Mouse (Mus musculus) E14TG2a.4 (cell line): ENCODE measurements around the gene Brpf1.
A peak's percentile ranks its signal among the peaks of the same experiment; 100 is the strongest.

Experiments used
- H3K27me3 ChIP-seq: 2 replicates; pipeline ENCODE4 v1.6.1; 2014; ENCODE audit warnings: low read length, control low read depth; ENCODE audit not compliant: insufficient read depth
- H3K36me3 ChIP-seq: 2 replicates; pipeline ENCODE4 v1.6.1; 2014; ENCODE audit warnings: low read length, control low read depth; ENCODE audit not compliant: insufficient read depth
- H3K4me1 ChIP-seq: replicated peaks from 2 replicates; pipeline ENCODE4 v1.6.1; 2014; ENCODE audit warnings: low read depth, low read length, control low read depth
- H3K4me3 ChIP-seq: replicated peaks from 2 replicates; pipeline ENCODE4 v1.5.1; 2014; ENCODE audit warnings: mild to moderate bottlenecking, low read length
- H3K9me3 ChIP-seq: 2 replicates; pipeline ENCODE4 v1.6.1; 2014; ENCODE audit warnings: low read length, control low read depth
- CTCF ChIP-seq: conservative IDR thresholded peaks from 2 replicates; pipeline ENCODE4 v1.5.1; 2014; ENCODE audit warnings: low read length
- NANOG ChIP-seq: IDR thresholded peaks from 2 replicates; pipeline ENCODE4 v1.6.1; 2014; ENCODE audit warnings: borderline replicate concordance, low read length, mixed read lengths
- POU5F1 ChIP-seq: IDR thresholded peaks from 2 replicates; pipeline ENCODE4 v1.6.1; 2014; ENCODE audit warnings: low read length, borderline replicate concordance

Gene Brpf1

DNA sequence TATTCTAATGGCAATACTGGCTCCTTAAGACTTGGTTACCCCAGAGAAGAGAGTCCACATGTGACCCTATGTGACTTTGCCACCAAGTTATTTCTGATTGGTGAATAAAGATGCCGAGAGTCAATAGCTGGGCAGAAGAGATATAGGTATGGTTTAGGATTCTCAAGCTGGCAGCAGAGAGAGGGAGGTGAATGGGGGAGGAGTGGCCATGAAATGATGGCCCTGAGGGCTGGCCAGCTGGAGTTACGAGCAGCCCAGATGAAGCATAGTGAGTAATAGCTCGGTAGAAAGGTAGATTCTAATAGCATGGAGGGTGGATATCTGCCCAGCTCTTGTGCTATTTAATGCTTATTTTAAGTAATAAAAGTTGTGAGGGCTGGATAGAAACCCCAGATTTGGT lies 45.9 kb downstream of the Brpf1 start:
- TF ChIP-seq NANOG (no peak), CTCF (no peak), POU5F1 (no peak)
- no peaks in the 10 kb centered on the region for H3K27me3 ChIP-seq
- H3K4me1 ChIP-seq = peaks cover 36% of the 10 kb centered on the region
- no peaks in the 10 kb centered on the region for H3K36me3 ChIP-seq
- H3K4me3 ChIP-seq = no peak overlapping the region
- H3K9me3 ChIP-seq = no peaks in the 10 kb centered on the region

DNA sequence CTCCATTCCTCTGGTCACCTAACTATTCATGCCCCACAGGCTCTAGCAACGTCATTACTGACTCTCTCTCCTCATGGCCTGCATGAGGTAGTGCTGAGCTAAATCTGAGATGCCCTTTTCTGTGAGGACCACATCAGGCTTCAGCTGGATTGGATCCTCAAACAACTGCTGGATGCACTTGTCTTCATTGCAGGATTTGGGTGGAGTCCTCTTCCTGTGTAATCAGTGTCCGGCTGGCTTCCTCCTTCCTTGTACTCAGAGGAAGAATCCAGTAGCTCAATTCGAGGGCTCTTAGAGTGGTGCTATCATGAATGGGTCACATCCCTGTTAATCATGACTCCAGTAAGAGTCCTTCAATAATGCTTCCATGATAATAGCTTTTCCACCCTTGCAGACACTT lies 46.8 kb downstream of the Brpf1 start:
- Histone ChIP-seq H3K4me3 (no peak overlapping the region), H3K36me3 (no peaks in the 10 kb centered on the region), H3K27me3 (no peaks in the 10 kb centered on the region), H3K9me3 (no peaks in the 10 kb centered on the region), H3K4me1 (peaks cover 40% of the 10 kb centered on the region)
- TF ChIP-seq POU5F1 = no peak
- TF ChIP-seq CTCF = no peak
- TF ChIP-seq NANOG = no peak

DNA sequence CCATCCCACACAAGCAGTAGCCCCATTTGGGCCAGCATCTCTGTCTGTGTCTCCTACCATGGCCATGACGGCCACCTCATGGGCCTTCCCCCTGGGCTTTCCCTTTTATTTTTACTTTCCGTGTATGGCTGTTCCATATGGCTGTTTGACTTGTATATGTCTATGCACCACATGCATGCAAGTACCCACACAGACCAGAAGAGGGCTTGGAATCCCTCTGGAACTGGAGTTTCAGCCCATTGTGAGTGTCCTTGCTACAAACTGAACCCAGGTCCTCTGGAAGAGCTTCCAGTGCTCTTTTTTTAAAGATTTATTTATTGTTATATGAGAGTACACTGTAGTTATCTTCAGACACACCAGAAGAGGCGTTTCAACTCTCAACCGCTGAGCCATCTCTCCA lies 54.5 kb downstream of the Brpf1 start:
- H3K4me1 ChIP-seq = peaks cover 42% of the 10 kb centered on the region
- H3K36me3 ChIP-seq = no peaks in the 10 kb centered on the region
- no peak overlapping the region for H3K4me3 ChIP-seq
- no peaks in the 10 kb centered on the region for H3K27me3 ChIP-seq
- TF ChIP-seq NANOG = no peak
- TF ChIP-seq CTCF = peak; percentile 36
- TF ChIP-seq POU5F1 = no peak
- no peaks in the 10 kb centered on the region for H3K9me3 ChIP-seq

DNA sequence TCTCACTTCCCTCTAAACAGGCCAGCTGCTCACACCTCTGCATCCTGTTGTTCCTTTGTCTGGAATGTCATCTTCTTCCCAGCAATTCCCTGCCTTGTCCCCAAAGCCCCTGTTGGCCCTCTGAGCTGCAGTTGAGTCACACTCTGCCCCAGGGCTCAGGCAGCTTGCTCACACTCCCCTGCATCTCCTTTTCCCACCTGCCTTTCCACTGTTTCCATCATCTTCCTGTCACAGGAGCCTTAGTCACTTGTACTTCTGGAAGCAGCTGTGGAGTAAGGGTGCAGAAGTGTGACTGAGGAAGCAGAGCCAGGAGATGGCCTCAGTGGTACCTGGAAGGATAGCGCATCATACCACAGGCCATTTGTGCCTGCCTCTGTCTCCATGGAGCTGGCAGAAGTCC lies 55.3 kb downstream of the Brpf1 start:
- peaks cover 50% of the 10 kb centered on the region for H3K4me1 ChIP-seq
- TF ChIP-seq POU5F1 = no peak
- TF ChIP-seq NANOG = no peak
- no peak for TF ChIP-seq CTCF
- H3K36me3 ChIP-seq = peaks cover 6% of the 10 kb centered on the region; the same call in 1 of the 2 replicates
- H3K4me3 ChIP-seq = no peak overlapping the region
- H3K27me3 ChIP-seq = no peaks in the 10 kb centered on the region
- no peaks in the 10 kb centered on the region for H3K9me3 ChIP-seq

DNA sequence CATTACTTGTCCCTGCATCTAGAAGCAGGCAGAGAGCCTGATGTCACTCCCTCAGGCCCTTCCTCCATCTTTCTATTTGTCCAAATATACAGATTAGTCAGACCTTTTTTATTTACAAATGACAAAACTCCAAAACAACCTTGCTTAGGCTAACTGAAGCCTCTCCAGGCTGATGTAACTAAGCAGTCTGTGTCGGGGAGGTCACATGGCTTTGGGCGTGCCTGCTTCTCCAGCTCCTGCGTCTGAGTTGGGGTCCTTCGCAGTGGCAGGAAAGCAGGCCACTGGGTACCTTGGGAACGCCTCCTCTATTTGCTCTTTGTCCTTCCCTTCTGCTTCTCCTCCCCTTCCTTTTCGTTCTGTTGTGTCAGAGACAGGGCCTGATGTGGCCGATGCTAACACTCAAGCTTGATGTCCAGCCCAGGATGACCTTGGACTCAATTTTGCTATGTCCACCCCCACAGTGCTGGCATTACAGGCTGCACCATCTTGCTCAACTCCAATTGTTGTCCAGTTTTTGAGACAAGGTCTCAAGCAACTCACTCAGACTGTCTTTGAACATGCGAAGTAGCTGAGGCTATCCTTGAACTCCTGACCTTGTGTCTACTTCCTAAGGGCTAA lies 57.7 kb downstream of the Brpf1 start:
- Histone ChIP-seq H3K36me3 (peaks cover 18% of the 10 kb centered on the region), H3K4me3 (peak overlapping the region; percentile 26; the same call in 1 of the 2 replicates), H3K9me3 (no peaks in the 10 kb centered on the region), H3K27me3 (no peaks in the 10 kb centered on the region), H3K4me1 (peaks cover 69% of the 10 kb centered on the region)
- TF ChIP-seq POU5F1 (no peak), NANOG (no peak), CTCF (no peak)

DNA sequence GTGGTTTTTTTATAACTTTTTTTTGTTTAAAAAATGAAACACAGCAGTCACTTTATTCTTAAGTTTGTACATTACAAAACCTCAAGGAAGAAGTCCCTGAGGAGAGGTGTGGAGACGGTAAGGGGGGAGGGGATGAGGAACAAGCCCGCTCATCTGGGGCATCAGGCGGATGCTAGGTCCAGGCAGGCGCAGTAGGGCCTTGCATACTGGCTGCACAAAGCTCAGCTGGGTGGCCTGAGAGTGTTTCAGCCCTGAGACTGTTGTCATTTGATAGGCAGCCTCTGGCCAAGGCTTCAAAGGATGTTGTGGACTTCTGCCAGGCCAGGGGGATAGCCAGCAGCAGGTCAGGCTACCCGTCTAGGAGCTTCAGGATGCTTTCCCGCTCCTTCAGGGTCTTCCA lies 59.7 kb downstream of the Brpf1 start:
- Histone ChIP-seq H3K36me3 (peaks cover 38% of the 10 kb centered on the region), H3K27me3 (no peaks in the 10 kb centered on the region), H3K9me3 (no peaks in the 10 kb centered on the region), H3K4me1 (peaks cover 76% of the 10 kb centered on the region), H3K4me3 (peak overlapping the region; percentile 76)
- TF ChIP-seq CTCF (no peak), NANOG (no peak), POU5F1 (no peak)

DNA sequence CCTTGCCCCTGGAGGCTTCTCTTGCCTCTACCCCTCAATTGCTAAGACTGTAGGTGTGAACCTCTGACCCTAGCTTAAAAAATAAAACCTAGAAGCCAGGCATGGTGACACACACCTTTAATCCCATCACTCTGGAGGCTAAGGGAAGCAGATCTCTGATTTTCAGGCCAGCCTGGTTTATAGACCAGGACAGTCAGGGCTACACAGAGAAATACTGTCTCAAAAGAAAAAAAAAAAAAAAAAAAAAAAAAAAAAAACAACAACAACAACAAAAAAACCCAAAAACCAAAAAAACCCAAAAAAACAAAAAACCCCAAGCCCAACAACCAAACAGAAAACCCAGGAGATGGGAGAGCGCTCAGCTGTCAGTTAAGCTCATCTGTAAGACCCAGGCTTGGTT lies 60.6 kb downstream of the Brpf1 start:
- Histone ChIP-seq H3K9me3 (no peaks in the 10 kb centered on the region), H3K27me3 (no peaks in the 10 kb centered on the region), H3K4me1 (peaks cover 66% of the 10 kb centered on the region), H3K4me3 (peak overlapping the region; percentile 76), H3K36me3 (peaks cover 48% of the 10 kb centered on the region)
- TF ChIP-seq NANOG (no peak), CTCF (no peak), POU5F1 (no peak)

DNA sequence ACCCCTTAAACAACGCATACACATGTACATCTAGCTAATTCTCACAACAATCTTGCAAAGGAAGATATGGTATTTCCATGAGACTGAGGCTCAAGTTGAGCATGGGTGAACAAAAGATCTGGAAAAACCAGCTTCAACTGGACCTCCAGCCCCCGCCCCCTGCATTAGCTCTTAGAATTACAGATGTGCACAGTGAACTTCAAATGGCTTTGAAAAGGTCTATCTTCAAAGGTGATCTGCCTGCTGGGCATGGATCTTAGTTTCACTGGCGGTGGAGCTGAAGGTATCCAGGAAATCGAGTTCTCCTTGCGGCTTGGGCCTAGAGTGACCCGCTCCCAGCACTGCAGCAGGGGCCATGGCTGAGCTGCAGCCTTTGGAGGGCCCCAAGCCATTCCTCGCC lies 61.2 kb downstream of the Brpf1 start:
- Histone ChIP-seq H3K4me1 (peaks cover 66% of the 10 kb centered on the region), H3K27me3 (no peaks in the 10 kb centered on the region), H3K36me3 (peaks cover 53% of the 10 kb centered on the region), H3K4me3 (peak overlapping the region; percentile 76), H3K9me3 (no peaks in the 10 kb centered on the region)
- no peak for TF ChIP-seq POU5F1
- TF ChIP-seq CTCF = no peak
- TF ChIP-seq NANOG = peak; percentile 34; the same call in 1 of the 2 replicates

DNA sequence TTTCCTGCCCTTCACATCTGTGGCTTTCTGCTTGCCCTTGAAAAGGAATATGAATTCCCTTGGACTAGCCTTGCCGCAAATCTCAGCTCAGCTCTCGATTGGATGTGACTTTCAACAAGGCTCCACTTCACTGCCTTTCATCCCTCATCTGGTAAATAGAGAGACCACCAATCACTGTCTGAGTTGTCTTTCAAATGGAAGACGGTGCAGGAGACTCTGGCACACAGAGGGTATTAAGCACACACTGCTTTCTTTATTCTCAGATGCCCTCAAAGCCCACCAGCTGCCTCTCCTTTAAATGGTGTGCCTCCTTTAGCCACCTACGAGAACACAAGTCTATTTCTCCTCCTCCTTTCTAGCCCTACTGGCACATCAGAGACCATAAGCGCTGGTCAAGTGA lies 61.6 kb downstream of the Brpf1 start:
- no peak for TF ChIP-seq NANOG
- TF ChIP-seq CTCF = no peak
- no peak for TF ChIP-seq POU5F1
- Histone ChIP-seq H3K4me1 (peaks cover 66% of the 10 kb centered on the region), H3K27me3 (no peaks in the 10 kb centered on the region), H3K9me3 (no peaks in the 10 kb centered on the region), H3K4me3 (peak overlapping the region; percentile 76), H3K36me3 (peaks cover 58% of the 10 kb centered on the region)
